Mouse (Mus musculus) cerebellum, adult 2 months (tissue): ENCODE measurements around the gene Cdk19. TPM values are rescaled to one million over a fixed set of nuclear protein-coding genes. Genes with fewer than 3 reads are reported as not detected.

Experiments used
- DNase-seq, 2 experiments: peaks; one replicate each; pipeline ENCODE4 v3.0.0; 2021
- H3K27ac ChIP-seq: fragments of 200-500 bp; 2 replicates; pipeline ENCODE4 v1.5.1; 2012; ENCODE audit warnings: low read length, control low read depth, inconsistent platforms; ENCODE audit not compliant: insufficient read depth
- H3K27me3 ChIP-seq: fragments of 200-500 bp; 2 replicates; pipeline ENCODE4 v1.6.1; 2012; ENCODE audit warnings: inconsistent platforms, mild to moderate bottlenecking, low read length, moderate library complexity; ENCODE audit not compliant: control insufficient read depth, insufficient read depth
- H3K4me1 ChIP-seq: fragments of 200-500 bp; 2 replicates; pipeline ENCODE4 v1.6.1; 2011; ENCODE audit warnings: low read length; ENCODE audit not compliant: control insufficient read depth, insufficient read depth
- H3K4me3 ChIP-seq: fragments of 200-500 bp; replicated peaks from 2 replicates; pipeline ENCODE3; 2011; ENCODE audit warnings: mild to moderate bottlenecking, low read depth, low read length, control low read depth; ENCODE audit not compliant: insufficient read depth
- CTCF ChIP-seq: fragments of 200-500 bp; IDR thresholded peaks from 2 replicates; pipeline ENCODE4 v1.5.1; 2011; ENCODE audit warnings: low read depth, mild to moderate bottlenecking, control low read depth, low read length, moderate library complexity, borderline replicate concordance; ENCODE audit not compliant: insufficient read depth
- POLR2A ChIP-seq: fragments of 200-500 bp; IDR thresholded peaks from 2 replicates; pipeline ENCODE4 v1.6.1; 2011; ENCODE audit warnings: low read length, control low read depth, borderline replicate concordance; ENCODE audit not compliant: insufficient read depth
- WGBS: fragments of 180-500 bp; shearing (Covaris S2); methylation state at CpG from one replicate; pipeline ENCODE4 v1.1.7; 2018; 5-methylcytosine and 5-hydroxymethylcytosine counted together
- polyA plus RNA-seq: library from polyadenylated mRNA; depleted of rRNA; stranded (reverse); fragments of >200 nt; gene quantifications from 2 replicates; pipeline ENCODE4 v1.2.3, GENCODE M21; 2012

The Cdk19 gene
- polyA plus RNA-seq, 1 experiment: 44.7 TPM

- DNase-seq: no peak
- Histone ChIP-seq H3K4me1 (peaks cover 27% of the 10 kb centered on the region; the same call in 1 of the 2 replicates), H3K4me3 (no peak overlapping the region), H3K27ac (no peak overlapping the region), H3K27me3 (no peaks in the 10 kb centered on the region)
- no peak for TF ChIP-seq POLR2A
- TF ChIP-seq CTCF: 0 out of 2 replicates have a peak, but pooled peaks have one; percentile 4
Measured at GRCm38 (mm10) chr10:40370156-40370555, 30.8 kb downstream of the Cdk19 start.

- H3K27ac ChIP-seq: peak overlapping the region; percentile 29; the same call in 1 of the 2 replicates
- 52% methylated on average over 8 of the region's 8 CpGs for WGBS
- no peaks in the 10 kb centered on the region for H3K27me3 ChIP-seq
- TF ChIP-seq POLR2A (no peak), CTCF (no peak)
- peaks cover 24% of the 10 kb centered on the region; the same call in 1 of the 2 replicates for H3K4me1 ChIP-seq
- no peak overlapping the region for H3K4me3 ChIP-seq
- no peak for DNase-seq
Measured at GRCm38 (mm10) chr10:40371184-40371913, 32.0 kb downstream of the Cdk19 start.

GRCm38 (mm10) chr10:40371914-40372675, 32.7 kb downstream of the Cdk19 start:
- Histone ChIP-seq H3K27me3 (no peaks in the 10 kb centered on the region), H3K27ac (peak overlapping the region; percentile 29; the same call in 1 of the 2 replicates), H3K4me3 (peak overlapping the region; percentile 6), H3K4me1 (peaks cover 19% of the 10 kb centered on the region; the same call in 1 of the 2 replicates)
- 10% methylated on average over 11 of the region's 11 CpGs for WGBS
- DNase-seq: peak; percentile 64 to 67
- TF ChIP-seq CTCF (no peak), POLR2A (no peak)

GRCm38 (mm10) chr10:40373749-40374148, 34.4 kb downstream of the Cdk19 start:
- TF ChIP-seq POLR2A: no peak
- TF ChIP-seq CTCF: no peak
- 92% methylated on average over 5 of the region's 5 CpGs for WGBS
- peaks cover 19% of the 10 kb centered on the region; the same call in 1 of the 2 replicates for H3K4me1 ChIP-seq
- H3K27me3 ChIP-seq: no peaks in the 10 kb centered on the region
- no peak for DNase-seq
- no peak overlapping the region for H3K27ac ChIP-seq
- no peak overlapping the region for H3K4me3 ChIP-seq

GRCm38 (mm10) chr10:40374828-40375227, 35.5 kb downstream of the Cdk19 start:
- peaks cover 19% of the 10 kb centered on the region; the same call in 1 of the 2 replicates for H3K4me1 ChIP-seq
- peak overlapping the region; percentile 77 for H3K27ac ChIP-seq
- TF ChIP-seq CTCF: no peak
- TF ChIP-seq POLR2A: peak; percentile 30; the same call in 1 of the 2 replicates
- peak overlapping the region; percentile 7 for H3K4me3 ChIP-seq
- 21% methylated on average over 7 of the region's 7 CpGs for WGBS
- no peaks in the 10 kb centered on the region for H3K27me3 ChIP-seq
- DNase-seq: peak; percentile 74 to 85

GRCm38 (mm10) chr10:40376286-40376685, 36.9 kb downstream of the Cdk19 start:
- DNase-seq: no peak
- Histone ChIP-seq H3K4me3 (no peak overlapping the region), H3K27me3 (no peaks in the 10 kb centered on the region), H3K4me1 (peaks cover 19% of the 10 kb centered on the region; the same call in 1 of the 2 replicates), H3K27ac (no peak overlapping the region)
- WGBS: 52% methylated on average over 3 of the region's 3 CpGs
- TF ChIP-seq CTCF: no peak
- no peak for TF ChIP-seq POLR2A

- DNase-seq: no peak
- TF ChIP-seq POLR2A: no peak
- no peak for TF ChIP-seq CTCF
- Histone ChIP-seq H3K27ac (no peak overlapping the region), H3K4me1 (peaks cover 8% of the 10 kb centered on the region; the same call in 1 of the 2 replicates), H3K27me3 (no peaks in the 10 kb centered on the region), H3K4me3 (no peak overlapping the region)
- WGBS: 97% methylated on average over 4 of the region's 4 CpGs
Measured at GRCm38 (mm10) chr10:40378284-40378683, 38.9 kb downstream of the Cdk19 start.
